Comparison of ENCODE assay signal across 10 mouse cellular contexts in the genomic region with DNA sequence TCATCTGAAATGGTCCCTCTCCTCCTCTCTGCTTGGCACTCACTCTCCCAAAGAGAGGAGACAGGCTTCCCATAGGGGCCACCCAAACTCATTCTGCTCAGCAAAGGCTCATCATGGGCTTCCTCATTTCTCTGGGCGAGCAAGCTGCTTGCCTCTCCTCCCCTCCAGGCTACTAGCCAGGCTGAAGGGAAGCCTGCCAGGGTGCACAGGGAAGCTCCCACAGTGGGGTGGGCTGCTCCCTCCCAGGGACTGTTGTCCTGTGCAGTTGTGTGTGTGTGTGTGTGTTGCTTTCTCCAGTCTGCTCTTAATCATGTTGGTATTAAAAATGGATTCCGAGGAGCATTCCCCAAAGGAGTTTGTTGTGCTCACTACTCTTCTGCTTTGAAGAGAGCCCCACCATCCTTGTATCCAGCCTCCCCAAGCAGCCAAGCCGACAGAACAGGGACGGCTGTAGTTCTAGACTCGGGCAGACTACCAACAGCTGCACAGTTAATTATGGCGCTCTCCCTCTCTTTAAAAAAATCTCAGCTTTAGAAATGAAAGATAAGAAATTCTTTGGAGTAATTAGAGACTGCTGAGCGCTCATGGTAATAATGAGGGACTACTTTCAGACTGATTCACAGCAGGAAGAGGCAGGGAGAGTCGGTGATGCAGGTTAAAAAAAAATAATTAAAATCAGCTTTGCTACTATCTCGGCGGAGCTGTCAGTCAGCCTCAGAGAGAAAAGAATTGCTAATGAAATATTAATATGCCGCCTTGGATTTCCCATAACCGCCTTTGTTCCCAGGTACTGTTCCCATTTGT.
DNase-seq lines count a peak whose midpoint lies in the region; ATAC-seq and TF ChIP-seq lines count a peak whose summit lies in the region.
"Had no signal": no experiment of that assay in that cellular context is flagged by ENCODE, and none has a peak within 500 bp of the region (broad histone marks: within the 10 kb centered on the region; RNA-seq: fewer than 3 reads in every experiment).

No protein-coding gene starts in this region.

- TF ChIP-seq CTCF in gastrocnemius, adult 2 months (IDR thresholded peaks at IDR 0.05) = no peak
- TF ChIP-seq CTCF in layer of hippocampus, adult 2 months (conservative IDR thresholded peaks at IDR 0.05) = no peak

- H3K27ac ChIP-seq in gastrocnemius, adult 2 months = no peak overlapping the region
- 0 out of 2 replicates have a peak overlapping the region, but pooled peaks have one; percentile 36 for H3K27ac ChIP-seq in layer of hippocampus, adult 2 months
- H3K27ac ChIP-seq in neural tube, embryonic 15.5 days (replicated peaks) = peak overlapping the region; percentile 71
- H3K27ac ChIP-seq: macrophage had no signal

- no peaks in the 10 kb centered on the region for H3K9me3 ChIP-seq in neural tube, embryonic 15.5 days (replicated peaks)

- H3K27me3 ChIP-seq in neural tube, embryonic 15.5 days (replicated peaks) = no peaks in the 10 kb centered on the region
- H3K27me3 ChIP-seq: CH12.LX had no signal

- 20% methylated on average over 12 of the region's 12 CpGs for WGBS in neural tube, embryonic 15.5 days

- 0 out of 2 replicates have a peak overlapping the region, but pooled peaks have one; percentile 10 for H3K9ac ChIP-seq in neural tube, embryonic 15.5 days (replicated peaks)

- ATAC-seq in frontal cortex, adult (ENCODE audit: low TSS enrichment) = peak; percentile 68; the same call in 1 of the 2 replicates
- ATAC-seq in neural tube, embryonic 15.5 days (ENCODE audit: low FRiP score) = peak; percentile 46; the same call in 1 of the 2 replicates
- no peak for ATAC-seq in CD4-positive, CD25-positive, alpha-beta regulatory T cell, adult 4 months

- DNase-seq in gastrocnemius, adult 2 months = peak; percentile 44
- DNase-seq in gastrocnemius, adult 18-20 months (ENCODE audit: low spot score) = no peak
- peak; percentile 59 for DNase-seq in brain, adult 2 months (ENCODE audit: low read depth, low spot score)
- DNase-seq in layer of hippocampus, adult 2 months (ENCODE audit: low spot score in 2 of 2) = peak; percentile 34 to 39
- no peak for DNase-seq in c-Kit-positive CD71-positive TER-119-positive erythroid progenitor cells, embryonic 14.5 days (ENCODE audit: low spot score)

- H3K4me2 ChIP-seq in neural tube, embryonic 15.5 days = peak overlapping the region; percentile 22

- intact Hi-C loops in gastrocnemius, adult 2 months (cut with DNase I) = no loop called here

- peak overlapping the region; percentile 18; the same call in 1 of the 2 replicates for H3K4me3 ChIP-seq in gastrocnemius, adult 2 months
- peak overlapping the region; percentile 32; the same call in 1 of the 2 replicates for H3K4me3 ChIP-seq in layer of hippocampus, adult 2 months
- no peak overlapping the region for H3K4me3 ChIP-seq in neural tube, embryonic 15.5 days (replicated peaks)

- H3K36me3 ChIP-seq in neural tube, embryonic 15.5 days = no peaks in the 10 kb centered on the region

- peaks cover 39% of the 10 kb centered on the region for H3K4me1 ChIP-seq in neural tube, embryonic 15.5 days

Comparison
In these comparisons a context has a peak if more than half of its experiments do, and no peak if none do; other contexts are left out.
1. DNase-seq: peak in gastrocnemius, adult 2 months (single experiment), brain, adult 2 months (single experiment) and layer of hippocampus, adult 2 months (2 of 2); none in gastrocnemius, adult 18-20 months (single experiment) and c-Kit-positive CD71-positive TER-119-positive erythroid progenitor cells, embryonic 14.5 days (single experiment).